Mouse (Mus musculus): Measurements from ENCODE around the gene Rflna.
A peak's percentile ranks its signal among the peaks of the same experiment; 100 is the strongest.

Rflna gene

GRCm38 (mm10) chr5:125002969-125003872 is at the start of gene Rflna:
Gene Rflna (plus strand): TSS chr5:125003221.
- DNase-seq (ENCODE audit: low spot score), result no peak

GRCm38 (mm10) chr5:124954404-124955305 is 48.4 kb upstream of the Rflna start:
- no peak for DNase-seq (ENCODE audit: low spot score)

- DNase-seq (ENCODE audit: low spot score), result no peak
These were observed 45.5 kb upstream of the Rflna start for GRCm38 (mm10) chr5:124957491-124957890.

- no peak for DNase-seq (ENCODE audit: low spot score)
These were observed 43.9 kb upstream of the Rflna start for GRCm38 (mm10) chr5:124959099-124959498.

- DNase-seq (ENCODE audit: low spot score), result no peak
These were observed 42.7 kb upstream of the Rflna start for GRCm38 (mm10) chr5:124960131-124960901.

GRCm38 (mm10) chr5:124961433-124961832 is 41.6 kb upstream of the Rflna start:
- no peak for DNase-seq (ENCODE audit: low spot score)

GRCm38 (mm10) chr5:124962761-124963160 is 40.3 kb upstream of the Rflna start:
- no peak for DNase-seq (ENCODE audit: low spot score)

- peak; percentile 44 for DNase-seq (ENCODE audit: low spot score)
These were observed 39.0 kb upstream of the Rflna start for GRCm38 (mm10) chr5:124963806-124964672.

GRCm38 (mm10) chr5:124966622-124967332 is 36.2 kb upstream of the Rflna start:
- DNase-seq (ENCODE audit: low spot score), result no peak

GRCm38 (mm10) chr5:124969790-124970189 is 33.2 kb upstream of the Rflna start:
- no peak for DNase-seq (ENCODE audit: low spot score)

- DNase-seq (ENCODE audit: low spot score), result no peak
These were observed 16.8 kb upstream of the Rflna start for GRCm38 (mm10) chr5:124986222-124986621.

- no peak for DNase-seq (ENCODE audit: low spot score)
These were observed 16.4 kb upstream of the Rflna start for GRCm38 (mm10) chr5:124986656-124987055.

GRCm38 (mm10) chr5:124989724-124990123 is 13.3 kb upstream of the Rflna start:
- DNase-seq (ENCODE audit: low spot score), result no peak

- no peak for DNase-seq (ENCODE audit: low spot score)
These were observed 10.7 kb upstream of the Rflna start for GRCm38 (mm10) chr5:124992323-124992722.

GRCm38 (mm10) chr5:124992891-124993290 is 10.1 kb upstream of the Rflna start:
- no peak for DNase-seq (ENCODE audit: low spot score)

- no peak for DNase-seq (ENCODE audit: low spot score)
These were observed 6.2 kb upstream of the Rflna start for GRCm38 (mm10) chr5:124996816-124997215.

GRCm38 (mm10) chr5:124997913-124998312 is 5.1 kb upstream of the Rflna start:
- DNase-seq (ENCODE audit: low spot score), result no peak

- no peak for DNase-seq (ENCODE audit: low spot score)
These were observed 2.2 kb upstream of the Rflna start for GRCm38 (mm10) chr5:125000756-125001250.

- DNase-seq (ENCODE audit: low spot score), result no peak
These were observed 843 bp downstream of the Rflna start for GRCm38 (mm10) chr5:125003873-125004255.

Data from testis, postnatal 14 days (tissue).